Mouse (Mus musculus) heart, adult 2 months (tissue): ENCODE results near the gene Spert. TPM values are rescaled to one million over a fixed set of nuclear protein-coding genes. Genes with fewer than 3 reads are reported as not detected.

Experiments
- DNase-seq, 2 experiments: peaks; one replicate each; pipeline ENCODE4 v3.0.0; 2021
- H3K27ac ChIP-seq: fragments of 200-600 bp; 2 replicates; pipeline ENCODE4 v1.8.1; 2022
- H3K27me3 ChIP-seq: fragments of 200-500 bp; 2 replicates; pipeline ENCODE4 v1.6.1; 2012; ENCODE audit warnings: mild to moderate bottlenecking, low read length, inconsistent platforms, mixed read lengths; ENCODE audit not compliant: control insufficient read depth, insufficient read depth
- H3K36me3 ChIP-seq: fragments of 200-500 bp; 2 replicates; pipeline ENCODE4 v1.6.1; 2012; ENCODE audit warnings: low read length, inconsistent platforms; ENCODE audit not compliant: control insufficient read depth, insufficient read depth
- H3K4me1 ChIP-seq: fragments of 200-500 bp; 2 replicates; pipeline ENCODE4 v1.6.1; 2011; ENCODE audit warnings: low read length; ENCODE audit not compliant: control insufficient read depth, insufficient read depth
- H3K4me3 ChIP-seq: fragments of 200-600 bp; 2 replicates; pipeline ENCODE4 v1.8.1; 2022
- H3K79me2 ChIP-seq: fragments of 200-500 bp; replicated peaks from 2 replicates; pipeline ENCODE4 v1.6.1; 2012; ENCODE audit warnings: mild to moderate bottlenecking, inconsistent platforms, low read length, moderate library complexity, mixed read lengths; ENCODE audit not compliant: control insufficient read depth, insufficient read depth
- H3K9ac ChIP-seq: fragments of 200-500 bp; 2 replicates; pipeline ENCODE4 v1.6.1; 2012; ENCODE audit warnings: low read depth, mild to moderate bottlenecking, control low read depth, inconsistent platforms, low read length, mixed read lengths
- CTCF ChIP-seq: fragments of 200-600 bp; IDR thresholded peaks from 2 replicates; pipeline ENCODE4 v1.8.1; 2022; ENCODE audit warnings: antibody characterized with exemption, mild to moderate bottlenecking, moderate library complexity
- EP300 ChIP-seq: fragments of 200-500 bp; IDR thresholded peaks from 2 replicates; pipeline ENCODE4 v1.6.1; 2011; ENCODE audit warnings: low read depth, low read length, control low read depth; ENCODE audit not compliant: insufficient read depth
- POLR2A ChIP-seq: fragments of 200-500 bp; IDR thresholded peaks from 2 replicates; pipeline ENCODE4 v1.6.1; 2011; ENCODE audit warnings: mild to moderate bottlenecking, low read depth, low read length, control low read depth; ENCODE audit not compliant: insufficient read depth
- WGBS: fragments of 180-500 bp; shearing (Covaris S2); methylation state at CpG from one replicate; pipeline ENCODE4 v1.1.7; 2018; 5-methylcytosine and 5-hydroxymethylcytosine counted together
- intact Hi-C: fragments of 180-260 bp; cut with DNase I; formaldehyde crosslinking; loops from one replicate; pipeline ENCODE4 v1.15.1; 2025
- polyA plus RNA-seq: library from polyadenylated mRNA; depleted of rRNA; stranded (reverse); fragments of >200 nt; gene quantifications from 2 replicates; pipeline ENCODE4 v1.2.3, GENCODE M21; 2012
- total RNA-seq, 2 experiments: library from RNA; stranded (reverse); gene quantifications; 2 replicates each; pipeline ENCODE4 v1.2.3; 2021

The Spert gene
- total and polyA plus RNA-seq, 3 experiments: 0.16 TPM; not detected in 2

DNA sequence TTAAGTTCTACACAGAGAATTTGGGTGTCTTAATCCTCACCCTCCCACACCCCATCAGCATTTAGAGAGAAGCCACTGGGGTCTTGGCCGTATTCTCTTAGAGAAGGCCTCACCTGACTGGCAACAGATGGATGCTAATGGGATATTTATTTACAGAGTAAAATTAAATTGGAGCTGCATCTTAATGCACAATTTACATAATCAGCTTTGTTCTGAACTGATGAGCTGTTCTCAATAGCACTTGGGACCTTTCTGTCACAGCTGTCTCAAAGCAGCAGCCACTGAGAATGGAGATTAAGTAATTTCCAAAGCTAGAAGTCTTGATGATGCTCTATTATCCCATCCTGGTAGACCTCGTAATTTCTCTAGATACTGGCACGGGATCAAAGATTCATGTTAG, 26.6 kb downstream of the Spert start:
- Histone ChIP-seq H3K36me3 (no peaks in the 10 kb centered on the region), H3K79me2 (no peaks in the 10 kb centered on the region), H3K4me1 (no peaks in the 10 kb centered on the region; the same call in 1 of the 2 replicates), H3K4me3 (no peak overlapping the region), H3K9ac (no peak overlapping the region), H3K27me3 (no peaks in the 10 kb centered on the region), H3K27ac (no peak overlapping the region)
- intact Hi-C loops: no loop called here
- DNase-seq: no peak
- WGBS: 80% methylated on average over 3 of the region's 3 CpGs
- no peak for TF ChIP-seq EP300
- TF ChIP-seq POLR2A: no peak
- no peak for TF ChIP-seq CTCF

GRCm38 (mm10) chr14:75565534-75566140, 27.3 kb downstream of the Spert start:
- Histone ChIP-seq H3K36me3 (no peaks in the 10 kb centered on the region), H3K79me2 (no peaks in the 10 kb centered on the region), H3K27me3 (no peaks in the 10 kb centered on the region), H3K27ac (no peak overlapping the region), H3K4me3 (no peak overlapping the region), H3K4me1 (no peaks in the 10 kb centered on the region; the same call in 1 of the 2 replicates), H3K9ac (no peak overlapping the region)
- DNase-seq: peak; percentile 44 to 50
- TF ChIP-seq EP300: no peak
- peak; percentile 20; the same call in 1 of the 2 replicates for TF ChIP-seq CTCF
- WGBS: 47% methylated on average over 14 of the region's 14 CpGs
- intact Hi-C loops: no loop called here

GRCm38 (mm10) chr14:75561577-75562331, 31.2 kb downstream of the Spert start:
- 22% methylated on average over 9 of the region's 9 CpGs for WGBS
- DNase-seq: peak; percentile 23 to 39

GRCm38 (mm10) chr14:75541731-75542130, 51.2 kb downstream of the Spert start:
- WGBS: 38% methylated on average over 8 of the region's 8 CpGs

More at GRCm38 (mm10) chr14:75561577-75562331, 31.2 kb downstream of the Spert start:
- H3K79me2 ChIP-seq: no peaks in the 10 kb centered on the region
- H3K9ac ChIP-seq: no peak overlapping the region
- intact Hi-C loops: no loop called here
- H3K4me1 ChIP-seq: no peaks in the 10 kb centered on the region; the same call in 1 of the 2 replicates
- no peak overlapping the region for H3K27ac ChIP-seq
- no peaks in the 10 kb centered on the region for H3K27me3 ChIP-seq
- TF ChIP-seq EP300: no peak
- no peak for TF ChIP-seq POLR2A
- peak; percentile 45 for TF ChIP-seq CTCF
- no peak overlapping the region for H3K4me3 ChIP-seq
- no peaks in the 10 kb centered on the region for H3K36me3 ChIP-seq

DNA sequence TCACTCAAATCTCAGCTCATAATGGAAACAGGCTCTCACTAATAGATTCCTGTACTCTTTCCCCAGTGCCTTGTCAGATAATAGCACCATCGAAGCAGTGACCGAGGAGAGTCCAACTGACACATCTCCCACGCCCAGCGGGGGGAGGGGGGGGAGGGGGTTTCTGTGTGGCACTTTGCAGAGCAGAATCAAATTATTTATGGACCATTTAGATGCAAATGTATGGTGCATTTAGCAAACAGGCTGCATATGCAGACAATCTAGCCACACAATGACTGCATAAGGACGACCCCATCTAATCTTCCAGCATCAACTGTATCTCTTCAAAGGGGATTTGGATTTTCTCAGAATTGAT, 51.9 kb downstream of the Spert start:
- H3K4me3 ChIP-seq: no peak overlapping the region
- H3K4me1 ChIP-seq: no peaks in the 10 kb centered on the region
- no peak for DNase-seq
- TF ChIP-seq CTCF: no peak
- no peak for TF ChIP-seq EP300
- no peak for TF ChIP-seq POLR2A
- H3K79me2 ChIP-seq: no peaks in the 10 kb centered on the region
- no peak overlapping the region for H3K9ac ChIP-seq
- intact Hi-C loops: no loop called here
- no peaks in the 10 kb centered on the region for H3K27me3 ChIP-seq
- H3K36me3 ChIP-seq: no peaks in the 10 kb centered on the region
- H3K27ac ChIP-seq: no peak overlapping the region
- 38% methylated on average over 5 of the region's 5 CpGs for WGBS

More at GRCm38 (mm10) chr14:75541731-75542130, 51.2 kb downstream of the Spert start:
- Histone ChIP-seq H3K9ac (no peak overlapping the region; the same call in 1 of the 2 replicates), H3K4me1 (no peaks in the 10 kb centered on the region), H3K79me2 (no peaks in the 10 kb centered on the region), H3K4me3 (no peak overlapping the region), H3K36me3 (no peaks in the 10 kb centered on the region), H3K27ac (no peak overlapping the region), H3K27me3 (no peaks in the 10 kb centered on the region)
- TF ChIP-seq CTCF (no peak), POLR2A (no peak), EP300 (no peak)
- intact Hi-C loops: no loop called here
- DNase-seq: no peak
